Mouse (Mus musculus) WW6 (cell line): ENCODE measurements around the gene Cracr2a.
A peak's percentile ranks its signal among the peaks of the same experiment; 100 is the strongest.

Experiments used
- DNase-seq: peaks from one replicate; pipeline ENCODE4 v3.0.0-alpha.2; 2013; ENCODE audit warnings: low read depth, low spot score

The Cracr2a gene

GRCm38 (mm10) chr6:127565951-127566732, 5.0 kb downstream of the Cracr2a start:
- DNase-seq, result no peak

- DNase-seq, result no peak
Measured at GRCm38 (mm10) chr6:127571849-127572550, 10.9 kb downstream of the Cracr2a start.

GRCm38 (mm10) chr6:127573779-127574463, 12.8 kb downstream of the Cracr2a start:
- DNase-seq, result no peak

GRCm38 (mm10) chr6:127575194-127575593, 14.1 kb downstream of the Cracr2a start:
- DNase-seq, result no peak

- no peak for DNase-seq
Measured at GRCm38 (mm10) chr6:127577688-127578087, 16.6 kb downstream of the Cracr2a start.

- DNase-seq, result no peak
Measured at GRCm38 (mm10) chr6:127578316-127578715, 17.2 kb downstream of the Cracr2a start.

GRCm38 (mm10) chr6:127578810-127579209, 17.7 kb downstream of the Cracr2a start:
- no peak for DNase-seq

GRCm38 (mm10) chr6:127581915-127582314, 20.8 kb downstream of the Cracr2a start:
- no peak for DNase-seq

GRCm38 (mm10) chr6:127582391-127583176, 21.4 kb downstream of the Cracr2a start:
- peak; percentile 53 for DNase-seq

- no peak for DNase-seq
Measured at GRCm38 (mm10) chr6:127591467-127591866, 30.3 kb downstream of the Cracr2a start.

GRCm38 (mm10) chr6:127593487-127593886, 32.3 kb downstream of the Cracr2a start:
- no peak for DNase-seq

- DNase-seq, result no peak
Measured at GRCm38 (mm10) chr6:127599280-127599679, 38.1 kb downstream of the Cracr2a start.

GRCm38 (mm10) chr6:127605067-127606025, 44.2 kb downstream of the Cracr2a start:
- DNase-seq, result no peak

GRCm38 (mm10) chr6:127609673-127610072, 48.5 kb downstream of the Cracr2a start:
- DNase-seq, result no peak

GRCm38 (mm10) chr6:127611216-127611615, 50.1 kb downstream of the Cracr2a start:
- no peak for DNase-seq

GRCm38 (mm10) chr6:127614083-127614984, 53.2 kb downstream of the Cracr2a start:
- DNase-seq, result no peak

- DNase-seq, result no peak
Measured at GRCm38 (mm10) chr6:127616623-127617022, 55.5 kb downstream of the Cracr2a start.

- DNase-seq, result no peak
Measured at GRCm38 (mm10) chr6:127617258-127618025, 56.3 kb downstream of the Cracr2a start.

- no peak for DNase-seq
Measured at GRCm38 (mm10) chr6:127618686-127619085, 57.5 kb downstream of the Cracr2a start.
